Mouse (Mus musculus) gastrocnemius, postnatal 14 days (tissue): ENCODE data around the gene Gm8439. TPM values are rescaled to one million over a fixed set of nuclear protein-coding genes. Genes with fewer than 3 reads are reported as not detected.

ENCODE experiments used
- DNase-seq: peaks from one replicate; pipeline ENCODE4 v3.0.0; 2021; ENCODE audit warnings: mixed read lengths
- intact Hi-C: fragments of 180-260 bp; cut with DNase I; formaldehyde crosslinking; loops from one replicate; pipeline ENCODE4 v1.15.1; 2025; ENCODE audit warnings: low total_unique reads
- total RNA-seq, 2 experiments: library from RNA; stranded (reverse); gene quantifications; 2 replicates each; pipeline ENCODE4 v1.2.3; 2021

The Gm8439 gene
- total RNA-seq, 2 experiments from 2014 or later = not detected

DNA sequence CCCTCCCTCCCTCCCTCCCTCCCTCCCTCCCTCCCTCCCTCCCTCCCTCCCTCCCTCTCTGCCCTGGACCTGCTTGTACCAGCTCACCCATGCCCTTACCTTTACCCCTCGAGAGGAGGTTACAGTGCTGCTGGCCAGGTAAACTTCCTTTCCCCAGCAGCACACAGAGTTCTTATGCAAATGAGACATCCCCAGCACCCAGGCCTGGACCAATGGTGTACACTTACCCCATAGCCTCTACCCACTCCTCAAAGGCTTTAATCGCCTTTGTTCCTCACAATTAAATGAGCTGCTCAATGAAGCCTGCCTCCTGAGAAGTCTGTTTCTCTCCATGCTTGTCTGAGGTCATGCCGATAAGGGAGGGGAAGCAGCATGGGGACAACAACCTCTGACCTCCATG lies 18.4 kb downstream of the Gm8439 start:
- no peak for DNase-seq
- intact Hi-C loops = no loop called here

DNA sequence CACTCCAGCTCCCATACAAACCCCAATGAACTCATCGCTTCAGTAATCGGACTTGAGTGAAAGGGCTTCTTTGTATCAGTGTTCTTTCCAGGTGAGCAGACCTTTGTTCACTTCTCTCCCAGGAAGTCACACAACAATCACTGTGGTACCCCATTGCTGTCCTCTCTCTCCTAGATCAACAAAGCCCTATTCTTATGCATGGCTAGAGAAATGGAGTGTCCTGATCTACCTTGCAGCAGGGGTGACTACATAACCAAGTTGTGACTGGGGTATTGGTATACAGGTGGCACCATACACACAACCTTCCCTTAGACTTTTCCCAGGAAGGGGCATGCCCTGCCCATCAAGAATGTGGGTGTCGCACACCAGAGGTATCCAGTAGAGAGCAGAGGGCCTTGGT lies 22.5 kb downstream of the Gm8439 start:
- DNase-seq = no peak

GRCm38 (mm10) chr4:120612304-120613080 lies 23.9 kb downstream of the Gm8439 start:
- no peak for DNase-seq
- intact Hi-C loops = no loop called here

More for the DNA sequence above, 22.5 kb downstream of the Gm8439 start:
- intact Hi-C loops = no loop called here

GRCm38 (mm10) chr4:120613691-120614329 lies 25.3 kb downstream of the Gm8439 start:
- DNase-seq = peak; percentile 68
- intact Hi-C loops = no loop called here

DNA sequence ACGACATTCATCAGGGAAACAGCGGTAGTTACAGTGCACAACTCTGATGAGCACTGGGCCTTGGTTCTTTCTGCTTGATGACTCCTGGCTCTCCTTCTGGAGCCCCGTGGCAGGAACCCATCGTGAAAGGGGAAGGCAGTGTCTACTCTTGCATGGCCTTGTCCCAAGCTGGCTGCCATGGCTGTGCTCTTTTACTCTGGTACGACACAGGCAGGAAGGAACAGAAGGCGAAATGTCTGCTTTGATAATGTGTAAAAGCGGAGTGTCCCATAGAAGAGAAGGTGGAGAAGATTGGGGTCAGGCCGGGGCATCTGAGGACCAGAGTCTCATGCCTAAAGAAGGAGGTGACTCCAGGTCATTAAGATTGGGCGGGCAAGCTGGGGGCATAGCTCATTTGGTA lies 26.1 kb downstream of the Gm8439 start:
- no peak for DNase-seq

DNA sequence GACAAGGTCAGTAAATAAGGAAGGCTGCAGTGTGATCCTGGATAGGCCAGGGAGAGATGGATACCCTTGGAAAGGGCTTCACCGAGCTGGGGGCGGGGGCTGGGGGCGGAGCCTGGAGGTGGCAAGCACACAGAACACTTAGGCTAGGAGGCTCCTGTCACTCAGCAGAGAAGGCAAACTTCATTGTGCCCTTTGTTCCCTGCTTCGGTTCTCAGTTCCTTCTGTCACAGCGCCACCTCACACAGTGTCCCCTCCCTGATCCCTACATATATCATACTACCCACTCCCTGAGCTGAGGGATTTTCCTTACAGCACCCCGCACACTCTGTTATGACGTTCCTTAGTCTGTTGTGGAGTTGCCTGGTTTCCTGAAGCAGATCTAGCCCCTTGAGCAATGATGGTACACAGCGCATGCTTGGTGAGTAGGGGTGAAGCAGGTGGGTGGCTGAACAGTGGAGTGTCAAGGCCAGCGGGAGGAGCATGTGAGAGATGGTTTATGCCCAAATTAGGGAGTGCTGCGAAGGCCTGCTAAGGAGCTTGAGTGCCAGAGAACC lies 27.1 kb downstream of the Gm8439 start:
- intact Hi-C loops = no loop called here

More for the DNA sequence above, 26.1 kb downstream of the Gm8439 start:
- intact Hi-C loops = no loop called here

DNA sequence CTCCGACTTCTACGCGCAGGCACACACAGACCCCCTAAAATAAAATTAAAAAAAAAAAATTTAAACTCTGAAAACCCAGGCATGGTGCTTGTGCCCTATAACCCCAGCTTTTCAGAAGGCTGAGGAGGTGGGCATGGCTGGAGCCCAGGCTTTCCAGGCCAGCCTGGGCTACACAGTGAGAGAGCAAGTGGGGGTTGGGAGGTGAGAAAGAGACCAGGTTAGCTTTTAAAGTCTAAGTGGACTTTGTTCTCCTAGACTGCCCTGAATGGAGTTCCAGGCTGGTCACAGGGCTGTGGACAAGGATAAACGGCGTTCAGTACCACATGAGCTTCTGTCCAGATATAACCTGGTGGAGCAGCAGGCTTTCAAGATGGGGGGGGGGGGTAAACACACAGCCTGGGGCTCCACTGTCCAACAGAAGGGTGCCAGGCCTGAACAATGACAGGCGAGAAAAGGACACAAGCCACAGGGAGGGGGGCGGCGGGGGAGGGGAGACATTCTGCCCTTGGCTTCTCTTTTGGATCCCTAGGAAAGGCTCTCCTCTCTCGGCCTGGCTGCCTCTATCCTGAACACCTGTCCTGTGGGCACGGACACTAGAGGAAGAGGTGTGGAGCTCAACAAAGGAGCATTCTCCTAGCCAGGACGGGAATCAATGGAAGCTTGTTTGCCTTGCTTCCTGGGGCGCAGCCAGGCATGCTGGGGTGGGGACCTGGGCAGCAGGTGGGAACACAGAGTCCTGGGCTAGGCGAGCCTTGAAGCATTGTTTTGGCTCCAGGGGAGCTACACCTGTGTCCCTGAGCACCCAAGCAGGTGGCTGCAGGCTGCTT lies 27.9 kb downstream of the Gm8439 start:
- intact Hi-C loops = no loop called here
- DNase-seq = no peak

More for the DNA sequence above, 27.1 kb downstream of the Gm8439 start:
- peak; percentile 62 for DNase-seq

DNA sequence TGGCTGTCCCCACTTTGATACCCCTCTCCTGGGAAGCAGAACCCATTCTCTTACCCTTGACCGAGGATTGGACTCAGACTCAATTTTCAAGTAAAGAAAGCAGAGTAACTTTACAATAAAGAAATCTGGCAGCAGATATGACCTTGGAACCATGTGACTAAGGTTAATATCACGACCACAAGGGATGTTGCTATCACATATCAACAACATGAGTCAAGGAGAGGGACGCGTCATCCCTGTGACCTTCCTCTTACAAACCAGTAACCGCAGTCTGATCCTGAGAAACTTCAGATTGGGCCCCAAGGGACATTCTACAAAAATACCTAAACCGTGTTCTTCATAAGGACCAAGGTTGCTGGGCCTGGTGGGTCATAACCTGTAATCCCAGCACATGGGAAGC lies 39.2 kb downstream of the Gm8439 start:
- intact Hi-C loops = no loop called here

DNA sequence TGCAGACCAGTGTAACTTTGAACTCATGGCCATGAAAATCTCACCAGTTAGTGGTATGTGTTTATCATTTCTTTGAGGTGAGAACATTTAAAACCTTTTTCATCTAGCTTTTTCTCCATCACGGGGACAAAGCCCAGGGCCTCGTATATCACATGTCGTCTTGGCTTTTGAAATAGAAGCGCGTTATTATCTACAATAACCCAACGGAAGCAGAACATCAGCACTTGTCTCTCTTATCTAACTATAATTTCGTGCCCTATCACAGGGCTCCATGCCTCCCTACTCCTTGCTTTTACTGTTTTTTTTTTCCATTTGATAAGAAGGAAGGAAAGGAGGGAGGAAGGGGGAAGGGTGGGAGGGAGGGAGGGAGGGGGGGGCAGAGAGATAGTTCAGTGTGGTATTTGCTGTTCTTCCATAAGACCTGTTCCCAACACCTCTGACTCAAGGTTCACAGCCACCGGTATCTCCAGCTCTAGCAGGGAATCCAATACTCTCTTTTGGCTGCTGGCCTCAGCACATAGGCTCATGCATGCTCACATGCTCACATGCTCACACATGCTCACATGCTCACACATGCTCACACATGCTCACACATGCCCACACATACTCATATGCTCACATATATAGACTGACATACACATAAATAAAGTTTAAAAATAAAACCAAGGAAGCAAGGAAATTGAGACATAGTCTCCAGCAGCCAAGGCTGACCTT lies 41.8 kb downstream of the Gm8439 start:
- intact Hi-C loops = no loop called here
- no peak for DNase-seq

More for the DNA sequence above, 39.2 kb downstream of the Gm8439 start:
- DNase-seq = no peak

- intact Hi-C loops = no loop called here
- DNase-seq = no peak
These were observed 43.3 kb downstream of the Gm8439 start for GRCm38 (mm10) chr4:120631828-120632227.

GRCm38 (mm10) chr4:120635351-120635750 lies 46.8 kb downstream of the Gm8439 start:
- DNase-seq = no peak
- intact Hi-C loops = no loop called here

DNA sequence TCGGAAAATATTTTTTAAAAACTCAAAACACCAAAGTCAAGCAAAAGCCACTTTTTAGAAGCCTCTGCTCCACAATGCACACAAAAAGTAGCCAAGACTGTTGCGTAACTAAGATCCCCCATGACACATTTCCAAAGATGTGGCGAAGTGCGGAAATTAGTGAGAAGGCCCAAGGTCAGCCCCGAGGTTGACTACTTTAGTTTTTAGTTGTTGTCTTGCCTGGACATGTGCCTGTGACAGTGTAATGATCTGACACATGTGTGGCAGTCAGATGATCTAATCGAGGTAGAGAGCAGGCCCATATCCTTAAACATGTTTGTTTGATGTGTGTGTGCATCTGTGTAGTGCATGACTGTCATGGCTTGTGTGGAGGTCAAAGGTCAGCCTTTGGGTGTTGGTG lies 53.4 kb downstream of the Gm8439 start:
- no peak for DNase-seq
- intact Hi-C loops = no loop called here

- DNase-seq = no peak
- intact Hi-C loops = no loop called here
These were observed 55.4 kb downstream of the Gm8439 start for GRCm38 (mm10) chr4:120643899-120644298.

- peak; percentile 16 for DNase-seq
- intact Hi-C loops = no loop called here
These were observed 61.0 kb downstream of the Gm8439 start for GRCm38 (mm10) chr4:120649369-120650207.

DNA sequence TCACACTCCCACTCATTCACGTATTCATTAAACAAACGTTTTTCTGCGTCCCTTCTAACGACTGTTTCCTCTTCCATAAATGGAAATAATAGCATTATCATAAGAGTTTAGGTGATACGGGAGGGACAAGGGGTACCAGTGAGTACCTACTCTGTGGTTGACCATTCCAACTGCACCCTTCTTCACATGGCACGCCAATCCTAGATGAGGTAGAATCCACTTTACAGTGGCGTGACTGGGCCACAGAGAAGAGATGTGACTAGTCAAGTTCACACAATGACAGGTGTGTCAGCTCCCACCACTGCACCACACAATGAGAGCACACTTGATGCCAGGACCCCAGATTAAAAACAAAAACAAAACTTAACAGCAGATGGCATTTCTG lies 61.7 kb downstream of the Gm8439 start:
- intact Hi-C loops = no loop called here

GRCm38 (mm10) chr4:120655898-120656297 lies 67.4 kb downstream of the Gm8439 start:
- DNase-seq = no peak
- intact Hi-C loops = no loop called here

More for the DNA sequence above, 61.7 kb downstream of the Gm8439 start:
- no peak for DNase-seq
